Mouse (Mus musculus) liver, embryonic 14.5 days (tissue): ENCODE measurements around the gene Maats1. TPM values are rescaled to one million over a fixed set of nuclear protein-coding genes. Genes with fewer than 3 reads are reported as not detected.

Source experiments
- ATAC-seq: fragments of 200-750 bp; cut with Nextera tagmentation; 2 replicates; pipeline ENCODE4 v1.8.0; 2017; ENCODE audit warnings: moderate number of reproducible peaks, mild to moderate bottlenecking, moderate library complexity; ENCODE audit not compliant: insufficient read depth
- DNase-seq, 3 experiments: peaks; one replicate each; pipeline ENCODE4 v3.0.0-alpha.2; 2012 to 2013; ENCODE audit warnings: low read depth in 3 of 3, low spot score in 3 of 3
- H3K27ac ChIP-seq: fragments of 300-500 bp; sonication (generic); 2 replicates; pipeline ENCODE4 v1.5.1; 2014; ENCODE audit warnings: moderate library complexity, mild to moderate bottlenecking, control low read depth, inconsistent platforms
- H3K27me3 ChIP-seq: fragments of 300-500 bp; sonication (generic); 2 replicates; pipeline ENCODE4 v1.6.1; 2014; ENCODE audit warnings: mild to moderate bottlenecking, low read length, moderate library complexity; ENCODE audit not compliant: control insufficient read depth, insufficient read depth
- H3K36me3 ChIP-seq: fragments of 300-500 bp; sonication (generic); replicated peaks from 2 replicates; pipeline ENCODE4 v1.6.1; 2014; ENCODE audit warnings: low read depth; ENCODE audit not compliant: control insufficient read depth, insufficient read depth
- H3K4me1 ChIP-seq, 2 experiments: fragments of 200-500 bp in 1 of 2; fragments of 300-500 bp in 1 of 2; sonication (generic) in 1 of 2; replicated peaks; 2 replicates each; pipeline ENCODE4 v1.6.1; 2012 to 2014; ENCODE audit warnings: antibody characterized with exemption in 1 of 2, inconsistent platforms in 1 of 2, low read length in 1 of 2; ENCODE audit not compliant: control insufficient read depth in 2 of 2, insufficient read depth in 2 of 2
- H3K4me2 ChIP-seq: fragments of 300-500 bp; sonication (generic); 2 replicates; pipeline ENCODE4 v1.6.1; 2014; ENCODE audit warnings: low read depth, mild to moderate bottlenecking, control low read depth, moderate library complexity
- H3K4me3 ChIP-seq, 2 experiments: fragments of 200-500 bp in 1 of 2; fragments of 300-500 bp in 1 of 2; sonication (generic) in 1 of 2; 2 replicates each; pipeline ENCODE4 v1.5.1; 2012 to 2014; ENCODE audit warnings: low read depth in 2 of 2, low read length in 2 of 2, mild to moderate bottlenecking in 2 of 2, control low read depth in 1 of 2, inconsistent platforms in 1 of 2, moderate library complexity in 1 of 2; ENCODE audit not compliant: insufficient read depth in 1 of 2
- H3K9ac ChIP-seq: fragments of 300-500 bp; sonication (generic); replicated peaks from 2 replicates; pipeline ENCODE4 v1.6.1; 2014; ENCODE audit warnings: mild to moderate bottlenecking, control low read depth, moderate library complexity
- H3K9me3 ChIP-seq: fragments of 300-500 bp; sonication (generic); 2 replicates; pipeline ENCODE4 v1.6.1; 2016; ENCODE audit warnings: low read length, mixed read lengths; ENCODE audit not compliant: control insufficient read depth
- CTCF ChIP-seq: IDR thresholded peaks from 2 replicates; pipeline ENCODE4 v1.5.1; 2016; ENCODE audit warnings: antibody characterized with exemption, low read depth, control low read depth
- EP300 ChIP-seq: IDR thresholded peaks from 2 replicates; pipeline ENCODE4 v1.6.1; 2016; ENCODE audit warnings: antibody characterized with exemption, low read depth
- WGBS: fragments of 180-500 bp; shearing (Covaris S2); extraction: QIAGEN DNeasy Blood & Tissue Kit; methylation state at CpG from one replicate; pipeline ENCODE4 v1.1.7; 2014; ENCODE audit not compliant: insufficient replicate concordance; 5-methylcytosine and 5-hydroxymethylcytosine counted together
- polyA plus RNA-seq, 2 experiments: library from polyadenylated mRNA; depleted of rRNA in 1 of 2; stranded (reverse) in 1 of 2; unstranded in 1 of 2; fragments of >200 nt; fragmentation: Nextera tagmentation in 1 of 2; extraction: Ambion mirVana in 1 of 2; gene quantifications; 2 replicates each; pipeline versions ENCODE4 v1.2.1 to v1.2.3; 2012 to 2014

The Maats1 gene
- polyA plus RNA-seq (2012; rRNA removed) (0.01 TPM in 1 of 2 replicates, not detected in the other), polyA plus RNA-seq (2014; fragmentation: Nextera tagmentation; extraction: Ambion mirVana) (not detected in 2 replicates)

DNA sequence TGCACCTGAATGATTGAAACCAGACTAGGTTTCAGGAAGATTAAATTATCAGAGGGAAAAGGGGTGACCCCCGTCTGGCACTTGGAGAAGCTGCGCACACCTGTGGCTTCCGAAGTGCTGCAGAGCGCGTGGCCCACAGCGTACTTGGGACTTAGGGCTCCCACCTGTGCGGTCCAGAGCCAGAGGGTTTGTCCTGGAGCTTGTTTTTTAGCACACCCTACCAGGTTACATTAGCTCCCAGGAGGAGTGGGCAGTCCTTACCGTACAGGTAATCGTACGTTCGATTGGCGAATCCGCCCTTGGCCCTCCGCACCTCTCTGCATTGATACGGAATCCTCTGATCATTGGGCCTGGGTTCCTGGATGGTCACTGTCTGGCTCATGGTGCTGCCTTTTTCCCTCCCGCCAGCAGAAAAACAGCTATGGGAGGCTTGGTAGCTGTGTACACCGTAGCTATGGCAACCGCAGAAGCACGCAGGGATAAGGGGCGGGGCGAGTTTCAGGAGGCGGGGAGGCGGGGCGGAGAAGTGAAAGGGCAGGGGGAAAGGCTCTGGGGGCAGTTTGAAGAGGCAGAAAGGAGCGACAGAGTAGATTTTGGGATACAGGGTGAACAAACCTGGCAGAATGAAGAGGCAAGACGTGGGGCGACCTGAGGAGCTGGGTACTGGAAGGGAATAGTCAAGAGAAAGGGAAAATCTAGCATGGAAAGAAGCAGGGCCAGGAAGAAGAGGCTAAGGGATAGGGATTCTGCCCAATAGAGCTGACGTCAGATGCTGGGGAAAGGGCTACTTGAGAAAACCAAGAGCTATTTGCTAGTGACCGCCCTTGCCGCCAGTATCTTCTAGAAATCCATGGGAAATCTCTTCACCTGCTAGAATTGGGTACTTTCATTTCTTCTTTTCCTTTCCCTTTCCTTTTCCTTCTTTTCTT lies at the start of gene Maats1:
TSS of gene Maats1 (minus strand) at position 748 of the 929 bp plus-strand sequence.
- TF ChIP-seq EP300 (no peak), CTCF (no peak)
- Histone ChIP-seq H3K4me3 (peak within 1 kb of the TSS in 1 of 2 experiments; percentile 36; a peak in 2 of 4 replicates), H3K4me2 (peak within 1 kb of the TSS; percentile 40), H3K9ac (no peak within 1 kb of the TSS), H3K36me3 (no peaks in the 10 kb centered on the region), H3K27me3 (no peaks in the 10 kb centered on the region), H3K4me1 (peaks cover 4 to 12% of the 10 kb centered on the region in 2 experiments), H3K27ac (no peak within 1 kb of the TSS), H3K9me3 (no peaks in the 10 kb centered on the region)
- ATAC-seq: peak; percentile 60; the same call in 1 of the 2 replicates
- WGBS: 17% methylated on average over 30 of the region's 30 CpGs
- DNase-seq: peak; percentile 52 to 69 (median 59)

DNA sequence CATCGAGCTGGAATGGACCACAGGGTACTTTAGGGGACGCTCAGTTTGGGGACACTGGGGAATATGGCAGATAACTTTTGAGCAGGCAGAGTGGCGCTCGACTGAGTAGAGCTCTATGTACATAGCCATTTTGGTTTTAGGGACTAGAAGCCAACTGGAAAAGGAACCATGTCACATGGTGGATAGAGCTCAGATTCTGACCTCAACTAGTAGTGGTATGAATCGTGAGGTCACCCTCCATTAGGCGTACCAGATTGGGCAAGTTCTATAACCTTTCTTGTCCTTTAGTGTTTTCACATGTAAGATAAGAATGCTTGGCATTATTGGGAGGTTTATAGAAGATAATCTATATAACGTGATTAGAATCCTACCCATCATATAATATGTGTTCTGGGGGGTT lies 48.4 kb upstream of the Maats1 start:
- DNase-seq (no peak), ATAC-seq (no peak)
- TF ChIP-seq EP300 (no peak), CTCF (no peak)
- Histone ChIP-seq H3K4me3 (no peak overlapping the region), H3K4me2 (no peak overlapping the region), H3K4me1 (peaks cover 14 to 29% of the 10 kb centered on the region in 2 experiments), H3K27me3 (no peaks in the 10 kb centered on the region), H3K9me3 (no peaks in the 10 kb centered on the region), H3K27ac (no peak overlapping the region), H3K9ac (no peak overlapping the region), H3K36me3 (no peaks in the 10 kb centered on the region)
- WGBS: 72% methylated on average over 7 of the region's 7 CpGs

DNA sequence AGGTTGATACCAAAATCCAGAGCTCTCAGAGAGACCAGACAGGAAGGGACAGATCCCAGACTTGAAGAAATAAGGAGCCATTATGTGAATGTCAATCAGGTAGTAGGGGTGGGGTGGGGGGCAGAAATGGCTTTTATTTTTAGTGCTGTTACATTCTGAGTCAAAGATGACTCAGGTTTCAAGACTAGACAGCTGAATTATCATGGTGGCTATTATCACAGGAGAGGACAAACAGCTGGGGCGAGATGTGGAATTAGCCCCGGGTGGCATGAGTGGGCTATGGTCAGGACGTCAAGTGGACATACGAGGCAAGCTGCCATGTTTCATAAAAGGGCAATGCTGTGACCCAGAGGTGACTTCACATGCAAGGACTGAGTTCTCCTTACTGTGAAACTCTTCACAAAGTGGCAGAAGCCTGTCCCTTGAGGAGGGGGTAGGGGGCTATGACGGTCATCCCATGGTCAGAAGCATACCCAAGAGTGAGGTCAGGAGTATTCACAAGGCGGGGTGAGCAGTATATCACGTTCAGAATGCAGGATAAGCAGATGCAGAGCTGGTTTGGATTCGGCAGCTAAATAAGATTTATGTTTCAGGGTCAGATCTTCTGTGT lies 47.4 kb upstream of the Maats1 start:
- peaks cover 23 to 35% of the 10 kb centered on the region in 2 experiments for H3K4me1 ChIP-seq
- H3K9ac ChIP-seq: no peak overlapping the region
- TF ChIP-seq EP300: no peak
- TF ChIP-seq CTCF: no peak
- H3K4me2 ChIP-seq: no peak overlapping the region
- H3K36me3 ChIP-seq: no peaks in the 10 kb centered on the region
- H3K27me3 ChIP-seq: no peaks in the 10 kb centered on the region
- no peak for ATAC-seq
- DNase-seq: no peak
- WGBS: 69% methylated on average over 8 of the region's 8 CpGs
- no peak overlapping the region for H3K4me3 ChIP-seq
- no peaks in the 10 kb centered on the region for H3K9me3 ChIP-seq
- H3K27ac ChIP-seq: no peak overlapping the region

DNA sequence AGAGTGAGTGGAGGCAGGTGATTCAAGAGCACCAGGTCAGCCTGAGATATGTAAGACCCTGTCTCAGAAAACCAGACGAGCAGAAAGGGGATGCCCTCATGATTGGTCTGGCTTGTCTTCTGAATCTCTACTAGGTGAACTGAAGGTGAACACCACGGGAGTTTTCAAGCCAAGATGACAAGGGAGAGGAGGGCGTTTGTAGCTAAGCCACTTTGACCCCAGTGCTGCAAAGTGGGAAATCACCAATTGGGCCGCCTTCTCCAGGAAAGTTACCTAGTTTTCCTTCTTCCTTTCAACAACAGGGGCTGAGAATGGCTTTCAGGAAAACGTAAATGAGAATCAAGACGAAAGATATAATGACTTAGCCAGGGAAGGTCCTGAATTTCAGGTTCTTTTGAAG lies 46.8 kb upstream of the Maats1 start:
- Histone ChIP-seq H3K36me3 (no peaks in the 10 kb centered on the region), H3K4me3 (no peak overlapping the region), H3K27ac (no peak overlapping the region), H3K9ac (no peak overlapping the region), H3K4me1 (peaks cover 29 to 39% of the 10 kb centered on the region in 2 experiments), H3K27me3 (no peaks in the 10 kb centered on the region), H3K9me3 (no peaks in the 10 kb centered on the region), H3K4me2 (no peak overlapping the region)
- ATAC-seq: no peak
- 72% methylated on average over 6 of the region's 6 CpGs for WGBS
- no peak for DNase-seq
- TF ChIP-seq CTCF (no peak), EP300 (no peak)

DNA sequence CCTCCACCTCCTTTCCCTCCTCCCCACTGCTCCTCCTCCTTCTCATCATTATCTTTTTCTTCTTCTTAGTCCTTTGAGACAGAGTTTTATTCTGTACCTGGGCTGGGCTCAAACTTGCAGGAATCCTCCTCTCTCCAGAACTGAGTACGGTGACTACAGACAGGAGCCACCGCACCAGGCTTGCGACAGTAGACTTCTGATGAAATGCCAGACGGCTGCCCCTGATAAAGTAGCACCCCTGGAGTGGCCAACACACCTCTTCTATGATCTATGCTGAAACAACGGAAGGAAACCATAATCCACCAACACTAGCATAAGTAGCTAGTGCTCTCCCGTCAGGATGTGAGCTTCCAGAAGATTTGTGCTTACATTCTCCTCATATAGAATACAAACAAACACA lies 45.4 kb upstream of the Maats1 start:
- H3K4me2 ChIP-seq: peak overlapping the region; percentile 31
- no peaks in the 10 kb centered on the region for H3K9me3 ChIP-seq
- peak; percentile 67 for ATAC-seq
- peaks cover 38 to 44% of the 10 kb centered on the region in 2 experiments for H3K4me1 ChIP-seq
- H3K9ac ChIP-seq: peak overlapping the region; percentile 37
- no peak overlapping the region for H3K4me3 ChIP-seq
- DNase-seq: no peak
- H3K27me3 ChIP-seq: no peaks in the 10 kb centered on the region
- H3K36me3 ChIP-seq: no peaks in the 10 kb centered on the region
- H3K27ac ChIP-seq: peak overlapping the region; percentile 50
- TF ChIP-seq EP300: peak; percentile 57
- no peak for TF ChIP-seq CTCF
- 24% methylated on average over 6 of the region's 6 CpGs for WGBS
